31 mouse cellular contexts compared by ENCODE assay signal in the genomic region with DNA sequence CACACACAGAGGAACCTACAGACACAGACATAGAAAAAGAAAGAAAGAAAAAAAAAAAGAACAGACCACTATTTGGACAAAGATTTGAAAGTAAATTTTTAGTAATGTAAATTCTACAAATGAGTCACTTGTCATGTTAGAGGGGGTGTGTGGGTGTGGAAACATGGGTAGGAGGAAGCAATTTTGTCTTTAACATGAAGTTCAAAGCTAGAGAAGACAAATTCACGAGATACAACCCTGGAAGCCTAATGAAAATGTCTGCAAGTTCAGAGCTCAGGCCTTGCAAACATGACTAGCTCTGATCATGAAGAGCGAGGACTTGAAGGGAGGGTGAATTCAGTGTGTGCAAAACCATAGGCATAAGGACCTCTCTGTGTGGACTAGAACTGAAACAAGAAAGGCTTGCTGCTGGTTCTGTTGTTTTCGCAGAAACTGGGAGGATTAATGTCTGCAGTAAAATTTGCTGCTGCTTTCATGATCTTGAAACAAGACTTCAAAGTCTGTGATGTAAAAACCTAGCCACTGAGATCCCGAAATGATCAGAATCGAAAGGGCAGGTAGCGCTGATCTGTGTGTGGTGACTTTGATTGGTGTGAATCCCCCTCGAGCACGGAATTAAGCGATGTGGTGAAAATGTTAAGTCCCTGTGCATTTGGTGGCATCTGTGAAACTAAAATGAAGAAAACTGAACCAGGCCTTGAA. TPM values are rescaled to one million over a fixed set of nuclear protein-coding genes. Genes with fewer than 3 reads are reported as not detected.
DNase-seq lines count a peak whose midpoint lies in the region; ATAC-seq and TF ChIP-seq lines count a peak whose summit lies in the region.
"Had no signal": no experiment of that assay in that cellular context is flagged by ENCODE, and none has a peak within 500 bp of the region (broad histone marks: within the 10 kb centered on the region; RNA-seq: fewer than 3 reads in every experiment).

No protein-coding gene starts in this region.

- TF ChIP-seq EP300 in CH12.LX (IDR thresholded peaks at IDR 0.05; ENCODE audit: low read length), result peak; percentile 86

- no peaks in the 10 kb centered on the region for H3K27me3 ChIP-seq in liver, embryonic 11.5 days (replicated peaks; ENCODE audit: control insufficient read depth, insufficient read depth, low read length)
- H3K27me3 ChIP-seq in liver, embryonic 12.5 days (replicated peaks), result no peaks in the 10 kb centered on the region; the same call in 1 of the 2 replicates
- H3K27me3 ChIP-seq in CH12.LX (replicated peaks), result no peaks in the 10 kb centered on the region
- H3K27me3 ChIP-seq: embryonic facial prominence, embryonic 13.5 days; forebrain, embryonic 15.5 days; heart, embryonic 15.5 days; hindbrain, embryonic 12.5 days; limb, embryonic 15.5 days; liver, embryonic 15.5 days; neural tube, embryonic 13.5 days had no signal

- TF ChIP-seq POLR2A in CH12.LX (IDR thresholded peaks at IDR 0.05; ENCODE audit: low read depth, low read length), result no peak

- no peak overlapping the region for H3K27ac ChIP-seq in liver, embryonic 11.5 days (ENCODE audit: low read depth, low read length)
- no peak overlapping the region for H3K27ac ChIP-seq in liver, embryonic 12.5 days
- no peak overlapping the region for H3K27ac ChIP-seq in CH12.LX (ENCODE audit: insufficient read depth, low read depth)
- H3K27ac ChIP-seq: embryonic facial prominence, embryonic 13.5 days; forebrain, embryonic 10.5 days; forebrain, embryonic 15.5 days; heart, embryonic 10.5 days; heart, embryonic 15.5 days; hindbrain, embryonic 12.5 days; hindbrain, postnatal 0 days; limb, embryonic 10.5 days; limb, embryonic 15.5 days; liver, embryonic 15.5 days; neural tube, embryonic 13.5 days had no signal

- WGBS in liver, embryonic 11.5 days, result 81% methylated on average over 9 of the region's 9 CpGs
- WGBS in liver, embryonic 12.5 days (ENCODE audit: insufficient replicate concordance), result 80% methylated on average over 9 of the region's 9 CpGs

- H3K4me3 ChIP-seq in liver, embryonic 11.5 days (ENCODE audit: low read depth, low read length), result no peak overlapping the region
- H3K4me3 ChIP-seq in liver, embryonic 12.5 days, result no peak overlapping the region
- no peak overlapping the region for H3K4me3 ChIP-seq in CH12.LX (replicated peaks in 1 of 3; ENCODE audit: low read depth in 2 of 3, low read length in 2 of 3, poor library complexity in 1 of 3)
- H3K4me3 ChIP-seq: embryonic facial prominence, embryonic 13.5 days; forebrain, embryonic 10.5 days; forebrain, embryonic 15.5 days; heart, embryonic 10.5 days; heart, embryonic 15.5 days; hindbrain, embryonic 12.5 days; limb, embryonic 10.5 days; limb, embryonic 15.5 days; liver, embryonic 15.5 days; myocyte; neural tube, embryonic 13.5 days had no signal

- no peaks in the 10 kb centered on the region for H3K9me3 ChIP-seq in liver, embryonic 11.5 days (ENCODE audit: control insufficient read depth, low read length)
- H3K9me3 ChIP-seq in liver, embryonic 12.5 days (replicated peaks), result no peaks in the 10 kb centered on the region
- H3K9me3 ChIP-seq in CH12.LX (replicated peaks; ENCODE audit: low read length), result no peaks in the 10 kb centered on the region
- H3K9me3 ChIP-seq: embryonic facial prominence, embryonic 13.5 days; forebrain, embryonic 10.5 days; forebrain, embryonic 15.5 days; heart, embryonic 10.5 days; heart, embryonic 15.5 days; hindbrain, embryonic 12.5 days; limb, embryonic 10.5 days; limb, embryonic 15.5 days; liver, embryonic 15.5 days; neural tube, embryonic 13.5 days had no signal

- TF ChIP-seq CTCF in CH12.LX (conservative IDR thresholded peaks at IDR 0.05 in 1 of 2, IDR thresholded peaks at IDR 0.05 in 1 of 2; ENCODE audit: low read depth in 2 of 2, low read length in 2 of 2), result no peak

- peak; percentile 4 for DNase-seq in liver, embryonic 11.5 days (ENCODE audit: low spot score)
- DNase-seq in CD4-positive, CD25-positive, alpha-beta regulatory T cell, adult 2 months (ENCODE audit: low read depth, low spot score), result peak; percentile 70
- DNase-seq in CH12.LX (ENCODE audit: extremely low read depth), result no peak
- peak; percentile 84 for DNase-seq in induced T-regulatory cell, adult 2 months (ENCODE audit: low read depth)
- no peak for DNase-seq in gastrocnemius, postnatal 10 days
- DNase-seq: adrenal gland, adult 2 months; B cell, adult 2 months; cerebellum, adult 11 months; cerebellum, adult 9-10 months; gastrocnemius, postnatal 14 days; kidney, postnatal 14 days; layer of hippocampus, adult 9-11 months; lung, postnatal 14 days; thymus, postnatal 4 days had no signal

- H3K9ac ChIP-seq in liver, embryonic 11.5 days (ENCODE audit: low read depth, low read length), result no peak overlapping the region
- H3K9ac ChIP-seq in liver, embryonic 12.5 days, result no peak overlapping the region
- peak overlapping the region; percentile 22 for H3K9ac ChIP-seq in CH12.LX (ENCODE audit: insufficient read depth, low read depth)
- H3K9ac ChIP-seq: embryonic facial prominence, embryonic 13.5 days; forebrain, embryonic 15.5 days; heart, embryonic 15.5 days; hindbrain, embryonic 12.5 days; limb, embryonic 15.5 days; liver, embryonic 15.5 days; lung, embryonic 14.5 days; neural tube, embryonic 13.5 days had no signal

- dilution Hi-C loops in CH12.LX (cut with MboI; ENCODE audit: extremely low pct_ligation_motif_present, extremely low pct_unique_long_range_greater_than_20kb, low sequenced_read_pairs), result no loop called here

- in situ Hi-C loops in CH12.LX (cut with MboI; ENCODE audit: low pct_ligation_motif_present, low pct_unique_long_range_greater_than_20kb, low sequenced_read_pairs), result no loop called here

- no peak for TF ChIP-seq RAD21 in CH12.LX (IDR thresholded peaks at IDR 0.05; ENCODE audit: low read depth, low read length)

- no peaks in the 10 kb centered on the region for H3K79me2 ChIP-seq in CH12.LX (replicated peaks; ENCODE audit: control insufficient read depth, extremely low read depth, insufficient read depth, poor library complexity, severe bottlenecking)

- no peak overlapping the region for H3K4me2 ChIP-seq in liver, embryonic 11.5 days
- no peak overlapping the region for H3K4me2 ChIP-seq in liver, embryonic 12.5 days
- H3K4me2 ChIP-seq in CH12.LX (ENCODE audit: insufficient read depth, low read depth, poor library complexity, severe bottlenecking), result peak overlapping the region; percentile 77
- H3K4me2 ChIP-seq: embryonic facial prominence, embryonic 13.5 days; forebrain, embryonic 15.5 days; heart, embryonic 15.5 days; hindbrain, embryonic 12.5 days; limb, embryonic 15.5 days; liver, embryonic 15.5 days; lung, embryonic 14.5 days; midbrain, embryonic 11.5 days; neural tube, embryonic 13.5 days had no signal

- no peaks in the 10 kb centered on the region for H3K36me3 ChIP-seq in liver, embryonic 11.5 days (ENCODE audit: control insufficient read depth, insufficient read depth, low read length)
- H3K36me3 ChIP-seq in liver, embryonic 12.5 days, result no peaks in the 10 kb centered on the region
- H3K36me3 ChIP-seq in CH12.LX (replicated peaks in 1 of 2; ENCODE audit: control insufficient read depth in 1 of 2, insufficient read depth in 1 of 2, low read length in 1 of 2), result no peaks in the 10 kb centered on the region
- H3K36me3 ChIP-seq: embryonic facial prominence, embryonic 13.5 days; forebrain, embryonic 10.5 days; forebrain, embryonic 15.5 days; heart, embryonic 10.5 days; heart, embryonic 15.5 days; hindbrain, embryonic 12.5 days; limb, embryonic 10.5 days; limb, embryonic 15.5 days; liver, embryonic 15.5 days; neural tube, embryonic 13.5 days had no signal

- no peak for ATAC-seq in liver, embryonic 11.5 days (replicated peaks; ENCODE audit: low FRiP score)
- ATAC-seq in liver, embryonic 12.5 days, result no peak
- ATAC-seq in megakaryocyte, adult 5-6 weeks (ENCODE audit: poor library complexity, severe bottlenecking), result no peak
- ATAC-seq: forebrain, embryonic 15.5 days; hindbrain, postnatal 0 days; intestine, postnatal 0 days had no signal

- peaks cover 3% of the 10 kb centered on the region; the same call in 1 of the 2 replicates for H3K4me1 ChIP-seq in liver, embryonic 11.5 days (replicated peaks; ENCODE audit: control insufficient read depth, insufficient read depth, low read length)
- H3K4me1 ChIP-seq in liver, embryonic 12.5 days, result peaks cover 20% of the 10 kb centered on the region
- H3K4me1 ChIP-seq in CH12.LX (ENCODE audit: control insufficient read depth in 1 of 2, insufficient read depth in 2 of 2), result peaks cover 3 to 9% of the 10 kb centered on the region in 2 experiments; a peak in 3 of 4 replicates
- H3K4me1 ChIP-seq: embryonic facial prominence, embryonic 13.5 days; forebrain, embryonic 15.5 days; heart, embryonic 15.5 days; hindbrain, embryonic 12.5 days; limb, embryonic 10.5 days; limb, embryonic 15.5 days had no signal

TF ChIP-seq in CH12.LX, 34 proteins besides CTCF, POLR2A, EP300 and RAD21 (continues in another document):
- TF ChIP-seq NRF1 (IDR thresholded peaks at IDR 0.05; ENCODE audit: low read depth, low read length) (no peak), JUND (conservative IDR thresholded peaks at IDR 0.05; ENCODE audit: low read depth, low read length) (peak; percentile 4; the same call in 1 of the 2 replicates), CHD1 (IDR thresholded peaks at IDR 0.05; ENCODE audit: low read depth, low read length) (no peak), CHD2 (IDR thresholded peaks at IDR 0.05; ENCODE audit: low read length) (peak; percentile 65), MAFK (IDR thresholded peaks at IDR 0.05; ENCODE audit: insufficient replicate concordance, low read length) (peak; percentile 72), TBP (conservative IDR thresholded peaks at IDR 0.05; ENCODE audit: low read depth, low read length) (no peak), MYC (IDR thresholded peaks at IDR 0.05; ENCODE audit: low read depth, low read length) (no peak), BHLHE40 (IDR thresholded peaks at IDR 0.05; ENCODE audit: low read depth, low read length) (peak; percentile 70), TCF12 (IDR thresholded peaks at IDR 0.05; ENCODE audit: low read depth, low read length) (peak; percentile 68; the same call in 1 of the 2 replicates), KAT2A (IDR thresholded peaks at IDR 0.05; ENCODE audit: insufficient replicate concordance, low read length) (no peak), SIN3A (IDR thresholded peaks at IDR 0.05; ENCODE audit: low read length) (no peak), ZNF384 (IDR thresholded peaks at IDR 0.05; ENCODE audit: low read depth, low read length) (peak; percentile 67; the same call in 1 of the 2 replicates), NELFE (IDR thresholded peaks at IDR 0.05; ENCODE audit: low read depth, low read length) (no peak)

RNA-seq across cellular contexts. Expression of a gene that starts 19.3 kb away (rescaled TPM):
- polyA plus RNA-seq in liver, embryonic 11.5 days (2014; fragmentation: Nextera tagmentation; extraction: Ambion mirVana), result 52.2 and 54.7 TPM in 2 replicates
- polyA plus RNA-seq in liver, embryonic 12.5 days (2016; fragmentation: Nextera tagmentation; extraction: Ambion mirVana), result 53.9 and 57.4 TPM in 2 replicates
- total RNA-seq in CH12.LX (2012; rRNA removed) (13.1 and 15.4 TPM in 2 replicates), CH12.LX (2014; rRNA removed) (16.7 and 17.4 TPM in 2 replicates)
- 37.6 and 39.1 TPM in 2 replicates for polyA plus RNA-seq in CH12.LX (2012; ENCODE audit: insufficient read length, low read depth)
- total RNA-seq in megakaryocyte, adult 5-6 weeks (2015), result 69.5 and 73.3 TPM in 2 replicates
- total RNA-seq in megakaryocyte, adult 5-6 weeks (2017), result 43.1 and 61.4 TPM in 2 replicates
- 10 to 100 TPM; 43.1 to 46.2 TPM for total RNA-seq in gastrocnemius, postnatal 10 days (2021)

Comparison
In these comparisons a context has a peak if more than half of its experiments do, and no peak if none do; other contexts are left out.
1. DNase-seq: peak in liver, embryonic 11.5 days (single experiment), CD4-positive, CD25-positive, alpha-beta regulatory T cell, adult 2 months (single experiment) and induced T-regulatory cell, adult 2 months (single experiment); none in CH12.LX (single experiment) and gastrocnemius, postnatal 10 days (single experiment).